Mouse (Mus musculus): ENCODE measurements around the gene Spata17.

DNA sequence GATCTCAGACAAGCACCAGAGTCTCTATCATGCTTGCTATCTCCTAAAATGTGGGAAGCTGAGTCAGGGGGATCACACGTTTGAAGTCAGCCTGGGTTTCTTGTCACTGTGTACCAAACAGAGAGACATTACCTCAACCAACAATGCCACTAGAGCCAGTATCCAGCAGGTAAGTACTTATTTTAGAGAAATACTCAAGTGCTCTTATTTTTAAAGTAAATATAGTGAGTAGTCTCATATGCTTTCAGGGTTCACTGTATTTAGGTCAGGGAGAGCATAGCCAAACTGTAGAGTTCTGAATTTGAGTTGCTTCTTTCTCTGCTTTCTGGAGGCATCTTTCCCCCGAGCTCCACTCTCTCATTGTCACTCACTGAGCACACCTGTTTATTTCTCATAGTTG is 160.9 kb downstream of the Spata17 start:
- TF ChIP-seq GATA1 (IDR thresholded peaks at IDR 0.05; ENCODE audit: low read length) = no peak
- TF ChIP-seq TAL1 (IDR thresholded peaks at IDR 0.05; ENCODE audit: low read length) = no peak
